Mouse (Mus musculus) megakaryocyte, embryonic 14.5 days (primary cell): ENCODE results near the gene Fubp1.

Source experiments
- FLI1 ChIP-seq: IDR thresholded peaks from 2 replicates; pipeline ENCODE4 v1.6.1; 2012; ENCODE audit warnings: low read length, inconsistent platforms, mixed read lengths
- GATA1 ChIP-seq: IDR thresholded peaks from 3 replicates; pipeline ENCODE4 v1.6.1; 2012; ENCODE audit warnings: mixed read lengths, low read length, inconsistent platforms, borderline replicate concordance

GRCm38 (mm10) chr3:152239592-152239991 lies 29.4 kb downstream of the Fubp1 start:
- TF ChIP-seq GATA1, result no peak
- no peak for TF ChIP-seq FLI1
